Comparison of ENCODE assay signal across 18 mouse cellular contexts in genomic region chr12:35175938-35176337, GRCm38 (mm10).
DNase-seq lines count a peak whose midpoint lies in the region; ATAC-seq and TF ChIP-seq lines count a peak whose summit lies in the region.
"Had no signal": no experiment of that assay in that cellular context is flagged by ENCODE, and none has a peak within 500 bp of the region (broad histone marks: within the 10 kb centered on the region; RNA-seq: fewer than 3 reads in every experiment).

No protein-coding gene starts in this region.

- no peak for TF ChIP-seq POLR2A in brain, embryonic 14.5 days (IDR thresholded peaks at IDR 0.05; ENCODE audit: borderline replicate concordance, extremely low read depth, insufficient read depth, insufficient read length, poor library complexity, severe bottlenecking)

- H3K27ac ChIP-seq in kidney, postnatal 0 days, result no peak overlapping the region
- H3K27ac ChIP-seq in neural tube, embryonic 13.5 days (replicated peaks), result no peak overlapping the region
- H3K27ac ChIP-seq: forebrain, embryonic 15.5 days; gastrocnemius, adult 2 months; hindbrain, embryonic 12.5 days had no signal

- no peaks in the 10 kb centered on the region for H3K9me3 ChIP-seq in kidney, postnatal 0 days (replicated peaks; ENCODE audit: low read length)
- H3K9me3 ChIP-seq in neural tube, embryonic 13.5 days, result no peaks in the 10 kb centered on the region
- H3K9me3 ChIP-seq: forebrain, embryonic 15.5 days; G1E; hindbrain, embryonic 12.5 days; megakaryocyte, embryonic 14.5 days had no signal

- no peak for ATAC-seq in kidney, postnatal 0 days (replicated peaks; ENCODE audit: low FRiP score, low read depth)
- ATAC-seq in neural tube, embryonic 13.5 days (ENCODE audit: low read depth), result peak; percentile 43; the same call in 1 of the 2 replicates
- ATAC-seq: forebrain, embryonic 15.5 days had no signal

- no peak for TF ChIP-seq CTCF in kidney, postnatal 0 days (IDR thresholded peaks at IDR 0.05; ENCODE audit: low read depth)
- TF ChIP-seq CTCF in brain, embryonic 14.5 days (IDR thresholded peaks at IDR 0.05; ENCODE audit: borderline replicate concordance, extremely low read depth, insufficient read depth, insufficient read length), result no peak

- peak; percentile 40 for DNase-seq in kidney, postnatal 0 days (ENCODE audit: low spot score)
- DNase-seq in kidney, adult 9 months, result no peak
- peak; percentile 34 for DNase-seq in adrenal gland, postnatal 10 days
- DNase-seq in brain, embryonic 14.5 days (ENCODE audit: low read depth), result peak; percentile 14
- no peak for DNase-seq in left cerebral cortex, adult 18-20 months (ENCODE audit: low spot score in 2 of 2)
- no peak for DNase-seq in MN1 (ENCODE audit: low spot score)
- DNase-seq: cerebellum, postnatal 14 days; gastrocnemius, adult 2 months; heart, postnatal 10 days; kidney, postnatal 36 days; lung, postnatal 14 days; thymus, adult 2 months had no signal

- no peak overlapping the region for H3K4me3 ChIP-seq in kidney, postnatal 0 days (replicated peaks; ENCODE audit: low read depth, low read length)
- H3K4me3 ChIP-seq in neural tube, embryonic 13.5 days, result no peak overlapping the region
- H3K4me3 ChIP-seq: erythroblast, embryonic 14.5 days; forebrain, embryonic 15.5 days; gastrocnemius, adult 2 months; hindbrain, embryonic 12.5 days; megakaryocyte, embryonic 14.5 days had no signal

- H3K9ac ChIP-seq in kidney, postnatal 0 days (ENCODE audit: low read depth, low read length), result no peak overlapping the region
- no peak overlapping the region for H3K9ac ChIP-seq in neural tube, embryonic 13.5 days
- H3K9ac ChIP-seq: forebrain, embryonic 15.5 days; hindbrain, embryonic 12.5 days had no signal

- no peak overlapping the region for H3K4me2 ChIP-seq in kidney, postnatal 0 days (ENCODE audit: low read length)
- H3K4me2 ChIP-seq in neural tube, embryonic 13.5 days, result no peak overlapping the region
- H3K4me2 ChIP-seq: forebrain, embryonic 15.5 days; hindbrain, embryonic 12.5 days had no signal

- 11% methylated on average over 8 of the region's 8 CpGs for WGBS in kidney, postnatal 0 days
- WGBS in neural tube, embryonic 13.5 days, result 5% methylated on average over 8 of the region's 8 CpGs

- no peaks in the 10 kb centered on the region for H3K4me1 ChIP-seq in kidney, postnatal 0 days (replicated peaks; ENCODE audit: insufficient read depth, low read length)
- H3K4me1 ChIP-seq in neural tube, embryonic 13.5 days (replicated peaks), result 0 out of 2 replicates have a peak, but pooled peaks cover 14% of the 10 kb centered on the region
- H3K4me1 ChIP-seq: forebrain, embryonic 15.5 days; hindbrain, embryonic 12.5 days had no signal

- no peaks in the 10 kb centered on the region for H3K27me3 ChIP-seq in kidney, postnatal 0 days (ENCODE audit: insufficient read depth, low read length)
- peaks cover 3% of the 10 kb centered on the region; the same call in 1 of the 2 replicates for H3K27me3 ChIP-seq in neural tube, embryonic 13.5 days
- H3K27me3 ChIP-seq: forebrain, embryonic 15.5 days; hindbrain, embryonic 12.5 days had no signal

- H3K36me3 ChIP-seq in kidney, postnatal 0 days (ENCODE audit: insufficient read depth, low read length), result no peaks in the 10 kb centered on the region
- no peaks in the 10 kb centered on the region for H3K36me3 ChIP-seq in neural tube, embryonic 13.5 days
- H3K36me3 ChIP-seq: forebrain, embryonic 15.5 days; G1E; hindbrain, embryonic 12.5 days had no signal

Comparison
In these comparisons a context has a peak if more than half of its experiments do, and no peak if none do; other contexts are left out.
1. DNase-seq: peak in kidney, postnatal 0 days (single experiment), adrenal gland, postnatal 10 days (single experiment) and brain, embryonic 14.5 days (single experiment); none in kidney, adult 9 months (single experiment), left cerebral cortex, adult 18-20 months (0 of 2) and MN1 (single experiment).